Mouse (Mus musculus) thymus, adult 18-20 months (tissue): ENCODE results near the gene Arrdc3.
A peak's percentile ranks its signal among the peaks of the same experiment; 100 is the strongest.
"Not testable (repeated sequence)": the region's sequence is repeated elsewhere in the genome, so short reads cannot be mapped to it uniquely, and the experiment has no call there.

Experiments used
- DNase-seq, 2 experiments: peaks; one replicate each; pipeline ENCODE4 v3.0.0; 2022; ENCODE audit warnings: mixed read lengths in 2 of 2

Gene Arrdc3

GRCm38 (mm10) chr13:80883190-80883589 is at the start of gene Arrdc3:
TSS of gene Arrdc3 (plus strand) at chr13:80883384.
- DNase-seq: peak; percentile 94

DNA sequence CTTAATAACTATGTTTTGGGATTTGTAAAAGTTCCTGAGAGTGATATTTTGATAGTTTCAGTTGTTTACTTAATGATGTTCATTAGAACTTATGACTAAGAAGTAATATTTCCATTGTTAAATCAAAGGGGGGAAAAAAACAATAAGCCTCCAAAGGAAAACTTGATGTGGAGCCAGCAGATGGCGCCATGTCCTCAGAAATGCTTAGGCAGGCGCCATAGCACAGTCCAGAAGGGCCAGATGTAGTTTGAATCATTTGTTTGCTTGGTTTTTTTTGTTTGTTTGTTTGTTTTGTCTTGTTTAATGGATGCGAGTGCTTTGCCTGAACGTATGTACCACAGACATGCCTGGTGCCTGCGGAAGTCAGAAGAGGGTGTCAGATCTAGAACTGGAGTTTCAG is 21.0 kb upstream of the Arrdc3 start:
- peak in 1 of 2 experiments; percentile 5 for DNase-seq

- no peak for DNase-seq
These were observed 19.0 kb upstream of the Arrdc3 start for GRCm38 (mm10) chr13:80864195-80864594.

DNA sequence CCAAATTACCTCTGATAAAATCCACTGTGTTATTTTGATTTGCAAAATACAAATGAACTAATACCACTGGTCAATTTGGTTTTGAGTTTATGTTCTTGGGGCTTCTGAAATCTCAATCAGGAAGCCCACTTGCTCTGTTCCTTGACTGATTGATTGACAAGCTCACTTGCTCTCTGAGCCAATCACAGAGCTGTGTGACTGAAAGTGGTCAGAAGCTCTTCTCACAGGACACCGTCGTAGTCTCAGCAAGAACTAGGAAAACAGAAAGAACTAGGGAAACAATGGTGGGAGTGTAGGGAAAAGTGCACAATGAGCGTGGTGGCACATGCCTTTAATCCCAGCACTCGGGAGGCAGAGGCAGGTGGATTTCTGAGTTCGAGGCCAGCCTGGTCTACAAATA is 8.1 kb upstream of the Arrdc3 start:
- no peak for DNase-seq

- no peak for DNase-seq
These were observed 2.4 kb upstream of the Arrdc3 start for GRCm38 (mm10) chr13:80880756-80881155.

GRCm38 (mm10) chr13:80881722-80882500 is 1.3 kb upstream of the Arrdc3 start:
- DNase-seq: peak in 1 of 2 experiments; percentile 24

- no peak for DNase-seq
These were observed 458 bp upstream of the Arrdc3 start for GRCm38 (mm10) chr13:80882716-80883135.

- DNase-seq: no peak
These were observed 629 bp downstream of the Arrdc3 start for GRCm38 (mm10) chr13:80883649-80884376.

- peak; percentile 7 to 42 for DNase-seq
These were observed 1.3 kb downstream of the Arrdc3 start for GRCm38 (mm10) chr13:80884377-80884983.

DNA sequence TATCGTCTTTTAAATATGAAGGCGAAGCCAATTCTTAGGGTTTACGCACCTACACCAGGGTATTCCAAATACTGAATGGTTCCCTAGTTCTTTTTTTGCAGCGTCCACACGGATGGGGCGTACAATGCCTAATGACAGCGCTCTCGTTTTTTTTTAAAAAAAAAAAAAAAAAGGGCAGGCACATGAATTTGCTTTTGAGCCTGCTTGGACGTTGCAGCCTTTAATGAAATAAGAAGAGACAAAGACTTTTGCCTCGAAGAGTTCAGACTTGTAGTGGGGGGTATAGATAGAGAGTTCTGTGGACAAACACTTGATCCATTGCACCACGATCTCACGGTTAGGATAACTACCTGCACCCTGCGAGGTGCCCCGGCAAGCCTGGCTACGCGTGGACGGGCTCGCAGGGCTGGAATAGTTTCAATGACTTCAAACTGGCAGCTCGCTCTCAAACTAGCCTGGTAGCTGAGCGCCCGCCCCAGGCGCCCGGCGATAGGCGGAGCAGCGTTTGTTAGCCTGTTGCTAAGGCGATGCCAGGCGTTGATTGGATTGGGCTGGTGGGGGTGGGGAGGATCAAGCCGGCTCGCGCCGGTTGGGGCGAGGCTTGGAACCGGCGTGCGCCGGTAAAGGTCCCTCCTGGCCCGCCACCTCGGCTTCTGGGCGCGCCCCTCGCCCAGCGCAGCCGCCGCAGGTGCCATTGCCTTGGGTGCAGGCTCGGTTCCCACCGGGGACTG is 2.1 kb downstream of the Arrdc3 start:
- DNase-seq: peak; percentile 89 to 91

- DNase-seq: peak; percentile 86 to 88
These were observed 2.9 kb downstream of the Arrdc3 start for GRCm38 (mm10) chr13:80885834-80886663.

GRCm38 (mm10) chr13:80886664-80887210 is 3.6 kb downstream of the Arrdc3 start:
- DNase-seq: no peak

- DNase-seq: no peak
These were observed 4.7 kb downstream of the Arrdc3 start for GRCm38 (mm10) chr13:80887842-80888241.

GRCm38 (mm10) chr13:80894928-80895327 is 11.7 kb downstream of the Arrdc3 start:
- not testable (repeated sequence) for DNase-seq

GRCm38 (mm10) chr13:80897411-80897810 is 14.2 kb downstream of the Arrdc3 start:
- no peak for DNase-seq

DNA sequence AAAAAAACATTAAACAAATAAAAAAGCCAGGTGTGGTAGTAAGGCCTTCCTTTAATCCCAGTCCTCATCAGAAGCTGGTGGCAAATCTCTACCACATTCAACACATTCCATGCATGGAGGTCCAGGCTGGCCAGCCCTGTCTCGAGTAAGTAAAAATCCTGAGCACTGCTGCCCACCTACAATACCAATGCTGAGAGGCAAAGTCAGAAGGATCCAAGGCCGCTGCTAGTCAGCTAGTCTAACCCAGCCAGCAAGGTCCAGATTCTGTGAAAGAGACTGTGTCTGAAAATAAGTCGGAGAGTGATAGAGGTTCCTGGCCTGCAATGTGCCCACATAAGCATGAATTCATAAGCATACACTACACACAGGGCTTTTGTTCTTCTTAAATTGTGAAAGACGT is 14.9 kb downstream of the Arrdc3 start:
- DNase-seq: no peak

DNA sequence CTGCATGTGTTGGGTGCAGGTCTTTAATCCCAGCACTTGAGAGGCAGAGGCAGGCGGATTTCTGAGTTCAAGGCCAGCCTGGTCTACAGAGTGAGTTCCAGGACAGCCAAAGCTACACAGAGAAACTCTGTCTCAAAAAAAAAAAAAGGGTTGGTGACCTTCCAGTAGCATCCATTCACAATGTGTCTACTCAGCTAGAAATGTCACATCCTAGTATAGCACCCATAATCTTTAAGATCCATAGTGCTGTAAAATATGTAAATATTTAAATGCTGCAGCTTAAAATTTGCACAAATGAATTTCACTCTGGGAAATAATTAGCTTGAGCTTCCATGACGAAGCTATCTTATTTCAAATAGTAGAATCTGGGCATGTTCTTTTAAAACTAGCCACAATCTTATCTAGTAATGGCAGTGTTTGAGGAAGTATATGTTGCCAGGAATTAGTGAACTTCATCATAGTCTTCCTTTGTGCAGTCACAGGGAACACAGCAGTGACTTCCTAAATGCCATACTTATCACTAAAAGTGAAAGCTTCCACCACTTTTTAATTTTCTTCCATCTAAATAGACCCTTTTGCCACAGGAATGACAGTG is 16.3 kb downstream of the Arrdc3 start:
- DNase-seq: no peak

DNA sequence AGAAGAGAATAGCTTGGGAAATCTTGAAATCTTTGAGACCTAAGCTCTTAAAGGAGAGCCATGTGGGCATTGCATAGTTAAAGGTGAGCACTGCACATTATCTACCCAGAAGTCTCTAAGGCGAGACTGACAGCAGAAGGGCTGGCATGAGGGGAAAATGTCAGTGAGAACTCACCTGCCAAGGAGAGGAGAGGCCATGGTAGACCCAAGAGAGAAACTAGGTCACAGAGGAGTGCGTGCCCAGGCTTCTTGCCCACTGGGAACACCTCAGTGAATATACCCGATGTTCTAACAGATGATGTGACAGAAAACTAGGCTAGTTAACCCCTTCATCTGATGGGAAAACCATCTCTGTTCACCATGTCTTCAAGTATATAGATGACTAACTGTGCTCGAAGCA is 18.2 kb downstream of the Arrdc3 start:
- DNase-seq: no peak

DNA sequence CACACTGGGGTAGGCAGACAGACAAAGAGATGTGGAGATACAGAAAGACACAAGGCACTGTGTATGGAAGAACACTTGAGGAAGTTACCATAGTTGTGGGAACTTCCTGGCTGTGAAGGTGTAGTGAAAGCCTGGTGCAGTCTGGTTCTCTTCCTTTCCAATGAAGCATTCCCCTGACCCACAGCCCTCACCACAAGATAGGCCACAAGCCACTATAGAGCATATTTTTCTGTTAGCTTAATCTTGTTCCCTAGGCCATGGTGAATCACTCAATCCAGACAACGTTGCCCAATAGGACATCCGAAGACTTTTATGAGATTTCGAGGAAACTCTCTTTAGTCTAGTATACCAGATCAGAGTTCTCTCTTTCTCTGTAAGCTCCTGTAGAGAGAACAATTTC is 19.6 kb downstream of the Arrdc3 start:
- no peak for DNase-seq

- no peak for DNase-seq
These were observed 30.2 kb downstream of the Arrdc3 start for GRCm38 (mm10) chr13:80913361-80913760.

DNA sequence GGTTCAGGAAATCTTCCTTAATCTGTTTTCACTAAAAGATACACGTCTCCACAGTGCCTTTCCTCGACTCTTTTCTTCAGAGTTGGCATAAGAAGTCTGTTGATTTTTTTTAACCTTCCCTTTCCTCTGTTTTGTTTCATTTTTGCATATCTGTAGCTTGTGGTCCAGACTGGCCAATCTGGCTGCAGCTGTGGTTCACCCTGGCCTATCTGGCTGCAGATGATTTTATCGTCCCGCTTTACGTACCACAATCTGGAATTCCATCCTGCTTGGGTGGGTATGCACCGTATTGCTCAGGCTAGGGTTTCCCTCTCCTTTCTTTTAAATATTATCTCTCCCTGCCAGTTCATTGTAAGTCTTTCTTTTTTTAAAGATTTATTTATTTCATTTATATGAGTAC is 37.8 kb downstream of the Arrdc3 start:
- no peak for DNase-seq
